Mouse (Mus musculus): ENCODE results near the gene Dad1.

Gene Dad1

DNA sequence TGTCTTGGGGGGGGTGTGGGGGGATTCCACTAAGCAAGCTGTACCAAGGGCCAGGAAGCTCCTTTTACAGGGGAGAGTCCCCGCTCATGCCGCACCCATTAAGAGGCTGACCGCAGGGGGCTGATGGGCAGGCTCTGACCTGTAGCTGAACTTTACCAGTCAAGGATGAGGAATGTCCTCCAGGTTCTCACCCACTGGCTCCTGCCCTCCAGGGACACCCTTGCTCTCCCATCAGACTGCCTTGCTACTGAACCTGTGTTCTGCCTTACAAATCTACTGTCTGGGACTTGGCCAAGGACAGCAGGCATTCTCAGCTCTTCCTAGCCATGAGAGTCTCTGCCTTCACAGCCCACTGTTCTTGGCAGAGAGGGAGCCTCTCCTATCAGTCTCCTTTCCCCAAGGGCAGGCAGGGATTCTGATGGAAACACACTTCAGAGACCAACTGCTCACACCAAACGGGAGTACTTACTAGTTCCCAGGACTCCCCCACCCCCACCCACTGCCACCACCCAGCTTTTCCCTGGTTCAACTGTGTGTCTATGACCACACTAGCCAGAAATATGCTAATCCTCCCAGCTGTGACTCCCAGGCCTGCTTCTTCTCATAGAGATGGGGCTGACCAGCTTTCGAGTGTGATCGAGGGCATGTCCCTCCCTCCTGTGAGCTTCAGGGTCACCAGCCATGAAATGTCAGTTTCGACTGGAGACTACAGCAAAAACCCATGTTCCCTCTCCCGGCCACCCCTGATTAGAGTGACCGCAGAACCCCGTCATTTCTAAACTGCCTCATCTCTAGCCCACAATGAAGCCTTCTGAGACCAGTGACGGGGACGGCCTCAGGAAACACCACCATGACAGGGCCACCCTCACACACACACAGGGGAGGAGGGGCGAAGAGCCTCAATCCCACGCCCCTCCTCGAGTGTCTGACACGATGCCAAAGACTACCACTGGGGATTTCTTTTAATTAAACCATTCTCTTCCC lies 29.1 kb downstream of the Dad1 start:
- DNase-seq (ENCODE audit: low spot score): no peak

DNA sequence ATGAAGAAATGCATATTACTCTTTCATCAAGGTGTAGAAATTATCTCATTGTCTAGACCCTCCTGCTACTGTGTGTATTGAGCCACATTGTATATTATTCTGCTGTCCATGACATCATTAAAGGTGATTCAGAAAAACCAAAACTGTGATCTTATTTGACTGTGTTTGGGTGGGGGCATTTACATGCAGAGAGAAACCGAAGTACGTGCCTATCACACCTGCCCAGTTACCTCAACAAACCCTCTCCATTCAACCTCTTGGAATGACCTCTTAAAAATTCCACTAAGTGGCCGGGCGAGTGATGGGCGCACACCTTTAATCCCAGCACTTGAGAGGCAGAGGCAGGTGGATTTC lies 29.9 kb downstream of the Dad1 start:
- DNase-seq (ENCODE audit: low spot score): no peak

DNA sequence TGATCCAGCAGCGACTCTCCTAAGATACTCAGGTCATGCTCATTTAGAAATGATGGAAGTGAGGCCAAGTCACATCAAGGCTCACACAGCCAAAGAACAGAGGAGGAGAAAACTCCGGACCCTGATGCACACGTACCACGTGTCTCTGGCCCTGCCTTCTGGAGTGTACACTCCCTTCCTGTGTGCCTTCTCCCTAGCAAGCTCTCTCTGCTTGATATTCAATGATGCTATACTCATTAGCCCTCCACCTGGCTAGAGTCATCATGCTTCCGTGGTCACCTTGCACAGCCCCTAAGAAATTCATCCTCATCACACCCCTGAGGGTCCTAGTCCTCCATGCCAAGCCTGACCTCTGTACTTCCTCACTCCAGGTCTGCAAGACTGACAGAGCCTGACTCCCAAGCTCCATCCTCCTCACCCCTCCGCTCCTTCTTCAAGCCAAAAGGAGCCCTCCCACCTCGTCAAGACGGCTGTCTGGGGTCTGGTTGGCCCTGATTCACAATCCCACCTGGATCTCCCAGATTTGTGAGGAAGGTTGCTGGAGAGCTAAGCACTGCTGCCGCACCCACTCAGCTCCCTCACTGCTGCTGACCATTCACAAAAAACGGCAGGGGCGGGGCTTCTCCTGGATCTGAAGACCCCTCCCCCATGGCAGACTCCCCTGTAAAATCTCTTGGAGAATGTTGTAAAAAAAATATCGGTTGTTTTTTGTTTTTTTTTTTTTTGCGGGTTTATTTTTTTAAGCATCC lies 30.4 kb downstream of the Dad1 start:
- no peak for DNase-seq (ENCODE audit: low spot score)

DNA sequence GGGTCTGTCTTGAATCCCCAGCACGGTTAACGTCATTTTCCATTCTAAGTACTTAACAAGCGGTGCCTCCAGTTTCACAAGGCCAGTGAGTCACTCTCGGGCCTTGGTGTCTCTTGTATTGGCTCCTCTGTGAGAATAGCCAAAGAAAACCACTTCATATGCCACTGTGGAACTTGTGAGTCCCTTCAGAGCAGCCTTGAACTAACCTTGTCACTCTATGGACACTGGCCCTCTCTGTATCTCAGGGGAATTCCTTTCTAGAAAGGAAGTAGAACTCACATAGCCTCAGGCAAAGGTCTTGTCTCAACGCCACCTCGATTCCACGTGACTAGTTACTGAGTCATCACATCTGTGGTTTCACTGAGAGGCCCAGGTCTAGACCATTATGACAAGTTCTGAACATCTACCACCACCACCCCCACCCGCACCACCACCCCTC lies 31.6 kb downstream of the Dad1 start:
- DNase-seq (ENCODE audit: low spot score): no peak

DNA sequence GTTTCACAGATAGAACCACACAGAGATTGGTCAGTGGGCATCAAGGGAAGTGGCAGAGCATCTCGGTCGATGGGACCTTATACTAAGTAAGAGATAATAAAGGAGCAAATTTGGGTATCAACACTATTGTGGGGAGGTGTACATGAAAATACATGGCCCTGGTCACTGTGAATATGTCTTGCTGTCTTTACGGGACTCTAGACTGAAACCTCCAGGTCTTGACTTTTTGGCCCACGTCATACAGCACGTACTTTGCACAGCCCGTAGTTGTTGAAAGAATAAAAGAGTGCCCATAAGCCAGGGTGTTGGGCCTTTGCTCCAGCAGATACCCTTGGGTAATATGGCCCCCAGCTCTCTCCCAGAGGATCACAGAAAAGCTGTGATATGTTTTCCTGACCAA lies 32.3 kb downstream of the Dad1 start:
- no peak for DNase-seq (ENCODE audit: low spot score)

DNA sequence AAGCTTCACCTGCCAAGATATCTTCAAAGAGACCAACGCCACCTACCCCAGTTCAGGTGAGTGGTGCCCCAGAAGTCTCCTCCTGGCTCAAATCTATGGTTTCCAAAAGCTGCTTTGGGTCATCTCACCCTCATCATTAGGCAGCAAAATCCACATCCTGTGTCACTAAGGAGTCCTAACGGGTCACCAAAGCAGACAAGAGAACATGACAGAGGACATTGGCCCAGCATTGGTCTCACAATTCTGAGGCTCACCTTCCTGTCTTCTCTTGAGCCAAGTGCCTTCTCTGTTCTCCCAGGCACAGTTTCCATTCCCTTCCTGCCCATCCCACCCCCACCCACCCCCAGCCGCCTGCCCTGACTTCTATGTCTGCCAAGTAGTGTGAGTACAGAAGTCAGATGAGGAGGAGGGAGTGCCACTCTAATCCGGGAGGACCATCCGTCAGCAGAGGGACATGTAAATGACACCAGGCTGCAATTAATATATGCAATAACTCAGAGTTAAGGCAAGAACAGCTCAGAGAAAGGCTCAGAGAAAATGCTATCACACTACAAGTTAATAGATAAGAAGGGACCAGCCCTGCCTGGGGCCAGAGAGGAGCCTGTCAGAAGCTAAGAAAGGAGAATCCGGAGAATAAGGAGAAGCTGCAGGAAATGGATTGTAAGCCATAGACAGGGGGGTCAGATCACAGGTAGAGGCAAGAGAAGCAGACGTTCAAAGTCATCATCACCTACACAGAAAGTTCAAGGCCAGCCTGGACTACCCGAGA lies 33.0 kb downstream of the Dad1 start:
- DNase-seq (ENCODE audit: low spot score): no peak

DNA sequence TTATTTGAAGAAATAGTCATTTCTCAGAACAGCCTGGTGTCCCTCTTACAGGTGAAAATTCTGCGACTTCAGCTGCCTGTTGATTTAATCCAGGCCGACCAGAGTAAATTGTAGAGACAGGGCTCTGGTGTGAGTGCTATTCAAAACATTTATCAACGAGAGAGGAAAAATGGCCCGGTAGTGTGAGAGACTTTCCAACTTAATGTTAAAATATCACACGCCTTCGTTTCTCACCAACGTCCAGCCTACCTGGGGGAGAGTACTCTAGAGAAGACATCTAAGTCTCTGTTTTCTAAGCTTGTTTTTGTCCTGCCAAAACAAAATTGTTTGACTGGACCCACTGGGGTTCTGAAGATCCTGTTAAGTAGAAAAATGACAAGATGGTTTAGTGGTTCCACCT lies 34.1 kb downstream of the Dad1 start:
- no peak for DNase-seq (ENCODE audit: low spot score)

DNA sequence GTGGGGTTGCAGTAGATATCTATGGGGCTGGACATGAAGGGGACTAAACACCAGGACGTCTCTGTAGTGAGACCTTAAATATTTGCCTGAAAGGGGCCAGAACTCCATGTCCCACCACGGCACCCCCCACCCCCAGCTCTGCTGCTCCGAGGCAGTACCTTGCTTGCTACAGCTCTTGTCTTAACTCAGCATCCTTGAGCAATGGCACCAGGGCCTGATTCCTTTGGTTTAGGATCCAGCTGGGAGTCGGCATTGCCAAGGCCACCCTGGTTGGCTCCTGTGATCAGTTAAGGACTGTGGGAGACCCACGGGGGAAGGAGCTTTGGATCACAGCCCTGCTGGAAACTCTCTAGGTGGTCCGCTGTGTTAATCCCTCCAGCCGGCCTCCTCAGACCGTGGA lies 34.6 kb downstream of the Dad1 start:
- no peak for DNase-seq (ENCODE audit: low spot score)

DNA sequence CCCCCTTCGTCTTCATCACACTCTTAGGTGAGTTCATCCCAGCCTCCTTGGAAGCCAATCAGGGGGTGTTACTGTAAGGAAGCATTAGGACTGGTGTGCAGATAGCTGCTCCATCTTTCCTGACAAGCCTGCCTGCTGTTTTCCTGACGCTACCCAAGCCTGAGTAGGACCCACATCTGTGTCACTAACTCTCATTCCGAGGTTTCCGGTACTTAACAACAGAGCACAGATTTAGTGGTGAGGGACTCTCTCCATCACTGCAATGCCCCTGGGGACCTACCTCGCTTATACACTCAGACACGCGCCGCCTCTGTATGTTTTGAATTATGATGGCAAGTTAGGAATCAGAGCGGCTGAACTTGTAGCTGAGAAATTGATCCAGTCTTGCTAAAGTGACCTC lies 35.2 kb downstream of the Dad1 start:
- no peak for DNase-seq (ENCODE audit: low spot score)

DNA sequence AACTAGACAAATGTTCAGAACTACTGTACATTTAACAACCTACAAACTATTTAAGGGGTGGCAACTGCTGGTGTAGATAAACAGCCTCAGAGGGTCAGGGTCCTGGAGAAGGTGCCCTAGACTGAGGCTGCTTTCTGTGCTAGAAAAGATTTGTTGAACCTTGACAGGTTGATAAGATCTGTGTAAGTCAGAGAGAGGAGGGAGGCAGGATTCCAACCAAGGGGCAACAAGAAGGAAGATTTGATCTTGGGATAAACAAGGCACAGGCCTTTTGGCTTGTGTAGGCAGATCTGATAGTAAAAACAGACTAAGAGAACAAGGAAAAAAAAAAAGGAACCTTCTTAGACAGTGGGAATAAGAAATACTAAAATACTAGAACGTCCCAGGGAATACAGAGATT lies 35.7 kb downstream of the Dad1 start:
- DNase-seq (ENCODE audit: low spot score): no peak

DNA sequence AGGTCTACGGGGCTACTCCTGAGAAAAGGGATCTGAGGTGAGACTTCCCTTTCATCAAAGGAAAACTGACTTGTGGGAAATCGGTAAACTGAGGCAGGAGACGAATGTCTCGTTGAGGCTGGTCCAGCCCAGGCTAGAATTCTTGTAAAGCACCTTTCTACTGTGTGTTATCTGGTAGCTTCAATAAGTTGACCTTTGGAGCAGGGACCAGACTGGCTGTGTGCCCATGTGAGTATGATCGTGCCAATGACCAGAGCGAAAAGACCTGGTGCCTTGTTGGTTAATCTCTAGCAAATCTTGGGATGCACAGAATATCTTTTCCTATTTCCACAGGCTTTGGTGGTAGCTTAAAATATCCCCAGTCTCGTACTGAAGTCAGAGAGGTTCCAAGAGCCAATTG lies 37.8 kb downstream of the Dad1 start:
- no peak for DNase-seq (ENCODE audit: low spot score)

DNA sequence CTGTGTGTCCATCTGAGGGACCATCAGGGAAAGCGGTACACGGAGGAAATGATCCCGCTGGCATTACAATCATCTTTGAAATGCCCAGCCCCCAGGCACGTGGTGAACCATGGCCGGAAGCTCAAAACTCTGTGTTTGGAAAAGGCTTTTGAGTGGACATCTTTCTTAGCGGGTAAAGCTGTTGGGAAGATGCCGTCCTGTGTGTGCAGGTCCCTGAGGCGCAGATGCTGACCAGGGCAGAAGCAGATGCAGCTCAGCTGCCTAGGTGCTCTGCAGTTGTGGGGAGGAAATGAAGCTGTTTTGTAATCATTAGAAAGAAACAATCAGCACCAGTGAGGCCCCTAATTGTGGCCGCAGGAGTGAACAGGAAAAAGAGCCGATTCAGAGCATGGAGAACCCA lies 39.0 kb downstream of the Dad1 start:
- DNase-seq (ENCODE audit: low spot score): no peak

DNA sequence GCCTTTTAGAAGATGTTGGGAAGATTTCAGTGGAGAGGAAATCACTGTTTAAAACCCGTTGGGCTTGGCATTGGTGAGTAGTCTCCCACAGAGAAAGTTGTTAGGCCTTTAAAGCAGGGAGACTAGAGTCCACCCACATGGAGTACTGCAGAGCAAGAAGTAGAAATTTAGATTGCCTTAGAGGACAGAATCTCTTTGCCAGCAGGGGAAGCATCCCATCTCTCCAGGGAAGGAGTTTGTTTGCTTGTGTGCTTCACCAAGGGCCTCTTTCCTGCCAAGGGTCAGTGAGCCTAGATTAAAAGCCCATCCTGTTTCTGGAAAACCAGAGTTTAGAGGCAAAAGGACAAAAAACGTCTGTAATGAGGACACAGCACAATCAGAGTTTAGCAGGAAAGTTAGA lies 39.4 kb downstream of the Dad1 start:
- no peak for DNase-seq (ENCODE audit: low spot score)

DNA sequence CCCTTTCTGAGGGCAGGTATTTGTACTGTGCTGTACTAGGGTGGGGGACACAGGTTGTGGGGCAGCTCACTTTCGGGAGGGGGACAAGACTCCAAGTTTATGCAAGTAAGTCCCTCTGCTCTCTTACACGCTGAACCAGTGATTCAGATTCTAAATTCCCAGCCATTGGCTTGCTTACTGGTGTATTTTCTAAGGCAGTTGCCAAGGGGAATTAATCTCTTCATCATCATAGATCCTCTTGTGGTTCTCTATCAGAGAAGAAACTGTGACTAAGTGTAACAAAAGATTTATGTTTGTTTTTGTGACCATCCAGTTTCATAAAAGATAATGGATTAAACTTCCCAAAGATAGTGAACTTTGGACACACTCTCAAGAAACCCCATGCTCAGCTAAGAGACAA lies 40.2 kb downstream of the Dad1 start:
- no peak for DNase-seq (ENCODE audit: low spot score)

DNA sequence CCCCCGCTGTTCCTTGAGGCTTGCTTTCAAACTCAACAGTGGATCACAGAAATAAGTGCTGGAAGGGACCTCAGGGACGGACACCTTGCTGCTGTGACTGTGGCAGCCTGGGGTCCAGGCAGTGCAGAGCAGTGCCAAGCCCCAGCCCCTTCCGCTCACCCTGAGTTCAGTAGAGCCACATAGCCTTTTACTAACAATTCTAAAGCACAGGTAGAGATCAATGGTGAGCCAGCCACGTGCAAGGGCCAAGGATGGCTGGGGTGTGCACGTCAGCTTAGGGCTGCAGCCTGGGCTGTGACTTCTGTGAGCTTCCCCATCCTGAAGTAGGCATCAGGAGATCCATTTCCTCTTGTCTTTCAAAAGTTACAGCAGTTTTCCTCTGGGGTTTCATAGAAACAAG lies 42.1 kb downstream of the Dad1 start:
- no peak for DNase-seq (ENCODE audit: low spot score)

DNA sequence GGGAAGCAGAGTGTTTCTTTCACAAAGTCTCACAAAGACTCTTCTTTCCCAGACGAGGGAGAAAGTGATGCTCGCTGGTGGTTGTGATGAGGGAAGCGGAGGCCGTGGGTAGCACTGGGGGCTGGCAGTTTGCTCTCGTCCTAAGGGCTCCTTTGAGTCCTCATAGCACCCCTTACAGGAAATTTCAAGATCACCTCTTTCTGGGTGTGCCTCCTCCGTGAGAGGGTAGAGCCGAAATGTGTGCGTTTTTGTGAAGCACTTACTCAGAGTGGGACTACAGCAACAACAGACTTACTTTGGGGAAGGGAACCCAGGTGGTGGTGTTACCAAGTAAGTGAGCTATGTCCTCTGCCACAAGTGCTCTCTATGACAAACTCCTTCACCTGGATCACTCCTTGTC lies 42.7 kb downstream of the Dad1 start:
- no peak for DNase-seq (ENCODE audit: low spot score)

DNA sequence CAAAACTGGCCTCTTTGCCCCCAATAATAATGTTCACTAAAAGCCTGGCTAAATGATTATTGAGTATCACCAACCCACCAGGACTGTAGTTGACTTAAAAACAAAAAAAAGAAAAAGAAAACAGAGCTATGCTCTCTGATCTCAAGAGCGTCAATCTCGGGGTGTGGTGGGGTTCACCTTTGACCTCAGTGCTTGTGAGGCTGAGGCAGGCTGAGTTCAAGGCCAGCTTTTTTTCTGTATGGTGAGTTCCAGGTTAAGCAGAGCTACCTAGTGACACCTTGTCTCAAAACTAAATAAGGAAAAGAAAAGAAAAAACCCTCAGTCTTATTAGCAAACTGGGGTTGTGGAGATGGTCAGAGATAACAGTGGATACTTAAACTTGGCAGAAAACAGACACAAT lies 43.5 kb downstream of the Dad1 start:
- no peak for DNase-seq (ENCODE audit: low spot score)

DNA sequence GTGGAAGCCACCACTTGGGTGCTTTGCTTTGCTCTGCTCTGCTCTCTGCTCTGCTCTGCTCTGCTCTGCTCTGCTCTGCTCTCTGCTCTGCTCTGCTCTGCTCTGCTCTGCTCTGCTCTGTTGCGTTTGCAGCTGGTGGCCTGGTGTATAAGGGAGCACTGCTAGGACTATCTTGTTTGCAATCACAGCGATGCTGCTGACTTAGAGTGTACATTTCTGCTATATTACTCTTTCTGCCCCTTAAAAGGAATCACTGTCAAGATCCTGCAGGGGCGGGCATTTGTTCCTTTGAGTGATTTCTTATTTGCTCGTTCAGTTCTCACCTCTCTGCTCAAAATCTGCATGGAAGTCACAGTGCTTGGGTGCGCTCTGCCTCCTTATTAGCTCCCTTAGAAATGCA lies 44.0 kb downstream of the Dad1 start:
- DNase-seq (ENCODE audit: low spot score): no peak

DNA sequence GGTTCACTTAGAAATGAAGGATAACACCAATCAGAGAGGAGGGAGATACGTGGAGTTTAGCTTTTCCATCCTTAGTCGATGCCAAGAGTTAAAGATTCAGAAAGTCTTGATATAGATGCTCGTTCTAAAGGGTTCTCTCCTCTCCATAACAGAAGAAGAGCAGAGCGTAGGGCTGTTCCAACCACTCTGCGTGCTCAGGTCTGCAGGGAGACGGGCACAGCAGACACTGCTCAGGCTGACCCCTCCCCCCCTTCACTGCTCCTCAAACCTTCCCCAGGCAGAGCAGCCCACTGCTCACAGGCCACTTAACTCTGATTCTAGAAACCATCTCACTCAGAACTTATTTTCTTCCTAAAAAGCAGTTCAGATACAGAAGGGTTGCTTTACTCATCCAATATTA lies 45.2 kb downstream of the Dad1 start:
- DNase-seq (ENCODE audit: low spot score): no peak

DNA sequence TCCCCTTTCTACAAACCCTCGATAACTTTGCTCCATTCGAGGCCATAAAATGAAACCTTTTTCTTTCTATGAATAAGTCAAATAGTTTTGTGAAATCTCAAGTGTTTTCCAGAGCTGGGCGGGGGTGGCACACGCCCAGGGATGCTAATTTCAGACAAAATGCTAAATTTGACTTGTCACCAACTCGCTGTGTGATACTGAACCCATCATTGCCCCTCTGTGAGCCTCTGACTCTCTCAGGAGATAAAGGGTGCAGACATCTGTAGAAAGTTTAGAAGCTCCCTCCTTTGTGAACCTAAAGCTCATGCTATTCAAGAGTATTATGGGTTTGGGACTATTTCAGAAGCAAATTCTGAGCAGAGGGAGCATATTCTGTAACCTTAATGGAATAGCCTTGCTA lies 46.0 kb downstream of the Dad1 start:
- DNase-seq (ENCODE audit: low spot score): no peak

DNA sequence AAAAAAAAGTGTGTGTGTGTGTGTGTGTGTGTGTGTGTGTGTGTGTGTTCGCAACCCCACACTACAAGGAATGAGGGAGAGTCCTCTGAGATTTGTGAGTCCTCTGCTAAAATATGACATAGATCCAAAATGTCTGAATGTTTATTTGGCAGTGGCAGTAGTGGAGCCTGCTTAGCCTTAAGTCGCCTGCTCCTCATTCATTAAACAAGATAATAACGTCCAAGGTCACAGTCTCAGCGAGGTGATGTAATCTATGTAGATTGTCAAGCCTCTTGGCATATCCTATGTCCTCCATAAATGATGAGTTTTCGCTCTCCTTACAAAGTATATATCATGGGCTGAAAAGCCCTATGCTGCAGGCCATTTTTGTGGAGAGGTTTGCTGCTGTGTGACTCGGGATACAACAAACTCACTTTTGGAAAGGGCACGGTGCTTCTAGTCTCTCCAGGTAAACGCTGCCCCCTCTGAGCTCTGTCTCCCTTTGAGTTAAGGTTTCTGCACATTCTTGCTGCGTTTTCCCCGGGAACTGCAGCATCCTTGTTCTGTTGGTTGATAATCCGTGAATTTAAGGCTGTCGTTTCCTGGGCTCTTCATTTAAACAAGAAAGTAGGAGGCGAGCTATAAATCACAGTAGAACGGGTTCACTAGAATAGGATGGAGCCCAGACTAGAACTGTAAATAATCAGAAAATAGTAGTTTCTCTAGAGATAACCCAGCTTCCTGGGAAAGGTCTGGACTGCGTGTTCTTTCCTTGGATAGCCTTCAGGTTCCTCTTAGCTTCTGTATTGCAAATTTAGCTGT lies 47.0 kb downstream of the Dad1 start:
- no peak for DNase-seq (ENCODE audit: low spot score)

DNA sequence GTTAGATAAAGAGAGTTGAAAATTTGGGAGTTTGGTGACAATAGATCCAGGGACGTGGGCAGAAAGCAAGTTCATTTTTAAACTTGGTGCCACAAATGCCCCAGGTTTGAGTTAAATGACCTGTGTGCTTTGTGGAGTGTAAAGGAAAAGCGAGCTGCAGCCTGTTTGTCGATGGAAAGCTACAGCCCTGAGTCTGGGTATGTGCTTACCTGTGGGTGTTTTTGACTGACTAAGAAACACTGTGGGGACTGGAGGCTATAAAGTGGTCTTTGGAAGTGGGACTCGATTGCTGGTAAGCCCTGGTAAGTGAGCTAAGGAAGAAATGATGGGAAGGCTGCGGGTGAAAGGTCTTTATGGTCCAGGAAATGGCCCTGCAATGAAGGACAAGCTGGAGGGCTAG lies 47.6 kb downstream of the Dad1 start:
- DNase-seq (ENCODE audit: low spot score): no peak
